Mouse (Mus musculus): ENCODE measurements around the gene Ggt5.
"Not testable (repeated sequence)": the region's sequence is repeated elsewhere in the genome, so short reads cannot be mapped to it uniquely, and the experiment has no call there.

Ggt5 gene

GRCm38 (mm10) chr10:75589129-75589528, at the start of gene Ggt5:
Gene Ggt5, plus strand, starts transcription at chr10:75589340.
- peak; percentile 21 for DNase-seq (ENCODE audit: low read depth, low spot score)

GRCm38 (mm10) chr10:75547901-75548300, 41.2 kb upstream of the Ggt5 start:
- DNase-seq (ENCODE audit: low read depth, low spot score) = no peak

- DNase-seq (ENCODE audit: low read depth, low spot score) = no peak
These were observed 40.7 kb upstream of the Ggt5 start for GRCm38 (mm10) chr10:75548486-75548885.

GRCm38 (mm10) chr10:75549886-75550285, 39.3 kb upstream of the Ggt5 start:
- DNase-seq (ENCODE audit: low read depth, low spot score) = no peak

GRCm38 (mm10) chr10:75551175-75551574, 38.0 kb upstream of the Ggt5 start:
- no peak for DNase-seq (ENCODE audit: low read depth, low spot score)

GRCm38 (mm10) chr10:75552106-75552505, 37.0 kb upstream of the Ggt5 start:
- DNase-seq (ENCODE audit: low read depth, low spot score) = no peak

- no peak for DNase-seq (ENCODE audit: low read depth, low spot score)
These were observed 36.3 kb upstream of the Ggt5 start for GRCm38 (mm10) chr10:75552701-75553450.

- no peak for DNase-seq (ENCODE audit: low read depth, low spot score)
These were observed 35.0 kb upstream of the Ggt5 start for GRCm38 (mm10) chr10:75554090-75554489.

- DNase-seq (ENCODE audit: low read depth, low spot score) = no peak
These were observed 33.6 kb upstream of the Ggt5 start for GRCm38 (mm10) chr10:75555557-75555956.

- DNase-seq (ENCODE audit: low read depth, low spot score) = no peak
These were observed 33.1 kb upstream of the Ggt5 start for GRCm38 (mm10) chr10:75556026-75556425.

GRCm38 (mm10) chr10:75558515-75558914, 30.6 kb upstream of the Ggt5 start:
- DNase-seq (ENCODE audit: low read depth, low spot score) = no peak

GRCm38 (mm10) chr10:75559041-75559675, 30.0 kb upstream of the Ggt5 start:
- no peak for DNase-seq (ENCODE audit: low read depth, low spot score)

- peak; percentile 39 for DNase-seq (ENCODE audit: low read depth, low spot score)
These were observed 29.2 kb upstream of the Ggt5 start, which contains the start of gene Lrrc75b for GRCm38 (mm10) chr10:75559676-75560548. Gene Lrrc75b, minus strand, starts transcription at chr10:75560330.

- no peak for DNase-seq (ENCODE audit: low read depth, low spot score)
These were observed 28.6 kb upstream of the Ggt5 start for GRCm38 (mm10) chr10:75560549-75560899.

GRCm38 (mm10) chr10:75561071-75561654, 28.0 kb upstream of the Ggt5 start, which contains the start of gene Ggt1:
Gene Ggt1, plus strand, starts transcription at chr10:75561604.
- DNase-seq (ENCODE audit: low read depth, low spot score) = no peak

GRCm38 (mm10) chr10:75562596-75562995, 26.5 kb upstream of the Ggt5 start:
- no peak for DNase-seq (ENCODE audit: low read depth, low spot score)

- no peak for DNase-seq (ENCODE audit: low read depth, low spot score)
These were observed 24.4 kb upstream of the Ggt5 start for GRCm38 (mm10) chr10:75564687-75565265.

GRCm38 (mm10) chr10:75565436-75565835, 23.7 kb upstream of the Ggt5 start:
- DNase-seq (ENCODE audit: low read depth, low spot score) = peak; percentile 89

GRCm38 (mm10) chr10:75565906-75566305, 23.2 kb upstream of the Ggt5 start:
- no peak for DNase-seq (ENCODE audit: low read depth, low spot score)

- DNase-seq (ENCODE audit: low read depth, low spot score) = peak; percentile 41
These were observed 22.8 kb upstream of the Ggt5 start for GRCm38 (mm10) chr10:75566321-75566720.

- DNase-seq (ENCODE audit: low read depth, low spot score) = not testable (repeated sequence)
These were observed 22.4 kb upstream of the Ggt5 start for GRCm38 (mm10) chr10:75566765-75567164.

All from CD4-positive helper T cell, adult 2 months (primary cell).